Mouse (Mus musculus): ENCODE measurements at regions not wholly inside any gene's neighbourhood (a gene's known extent, or its start where the extent isn't known, plus 50 kb on each side); places are given as distances from the start of the nearest gene placed in this dataset.

- no peak for DNase-seq (ENCODE audit: low spot score in 2 of 2)
Measured at GRCm38 (mm10) chr16:50709727-50710126, 118.8 kb upstream of the Ccdc54 start.

GRCm38 (mm10) chr16:50707906-50708305 lies 117.0 kb upstream of the Ccdc54 start:
- no peak for DNase-seq (ENCODE audit: low spot score in 2 of 2)

- DNase-seq (ENCODE audit: low spot score in 2 of 2) = no peak
Measured at GRCm38 (mm10) chr16:50705921-50706320, 115.0 kb upstream of the Ccdc54 start.

- no peak for DNase-seq (ENCODE audit: low spot score in 2 of 2)
Measured at GRCm38 (mm10) chr16:50700811-50701517, 110.0 kb upstream of the Ccdc54 start.

DNA sequence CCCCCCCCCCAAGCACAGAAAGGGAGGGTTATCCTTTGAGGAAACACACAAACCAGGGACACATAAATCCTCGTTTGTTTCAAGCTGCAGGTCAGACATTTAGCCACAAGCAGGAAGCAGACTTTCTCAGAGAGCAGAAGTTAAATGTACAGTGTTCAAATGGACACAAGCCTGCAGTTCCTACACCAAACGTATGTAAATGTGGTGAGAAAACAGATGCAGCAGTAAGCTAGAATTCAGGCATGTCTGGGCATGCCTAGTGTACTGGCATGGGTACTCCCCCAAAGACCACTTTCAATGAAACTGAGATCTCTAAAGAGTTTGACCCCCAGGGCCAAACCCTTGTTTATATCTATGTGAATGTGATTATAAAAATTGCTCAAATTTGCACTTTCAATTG lies 109.2 kb upstream of the Ccdc54 start:
- DNase-seq (ENCODE audit: low spot score in 2 of 2) = no peak

DNA sequence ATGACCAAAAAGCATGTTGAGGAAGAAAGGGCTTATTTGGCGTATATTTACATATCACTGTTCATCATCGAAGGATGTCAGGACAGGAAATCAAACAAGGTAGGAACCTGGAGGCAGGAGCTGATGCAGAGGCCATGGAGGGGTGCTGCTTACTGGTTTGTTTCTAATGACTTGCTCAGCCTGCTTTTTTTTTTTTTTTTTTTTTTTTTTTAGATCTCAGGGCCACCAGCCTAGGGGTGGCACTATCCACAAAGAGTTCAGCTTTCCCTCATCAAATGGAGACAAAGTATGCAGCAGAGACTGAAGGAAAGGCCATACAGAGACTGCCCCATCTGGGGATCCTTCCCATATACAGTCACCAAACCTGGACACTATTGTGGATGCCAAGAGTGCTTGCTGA lies 106.8 kb upstream of the Ccdc54 start:
- DNase-seq (ENCODE audit: low spot score in 2 of 2) = no peak

- no peak for DNase-seq (ENCODE audit: low spot score in 2 of 2)
Measured at GRCm38 (mm10) chr16:50696052-50696451, 105.1 kb upstream of the Ccdc54 start.

GRCm38 (mm10) chr16:50694045-50694444 lies 103.1 kb upstream of the Ccdc54 start:
- no peak for DNase-seq (ENCODE audit: low spot score in 2 of 2)

GRCm38 (mm10) chr16:50690818-50691217 lies 99.9 kb upstream of the Ccdc54 start:
- DNase-seq (ENCODE audit: low spot score in 2 of 2) = no peak

- no peak for DNase-seq (ENCODE audit: low spot score in 2 of 2)
Measured at GRCm38 (mm10) chr16:50689525-50689924, 98.6 kb upstream of the Ccdc54 start.

- no peak for DNase-seq (ENCODE audit: low spot score in 2 of 2)
Measured at GRCm38 (mm10) chr16:50688818-50689506, 98.0 kb upstream of the Ccdc54 start.

DNA sequence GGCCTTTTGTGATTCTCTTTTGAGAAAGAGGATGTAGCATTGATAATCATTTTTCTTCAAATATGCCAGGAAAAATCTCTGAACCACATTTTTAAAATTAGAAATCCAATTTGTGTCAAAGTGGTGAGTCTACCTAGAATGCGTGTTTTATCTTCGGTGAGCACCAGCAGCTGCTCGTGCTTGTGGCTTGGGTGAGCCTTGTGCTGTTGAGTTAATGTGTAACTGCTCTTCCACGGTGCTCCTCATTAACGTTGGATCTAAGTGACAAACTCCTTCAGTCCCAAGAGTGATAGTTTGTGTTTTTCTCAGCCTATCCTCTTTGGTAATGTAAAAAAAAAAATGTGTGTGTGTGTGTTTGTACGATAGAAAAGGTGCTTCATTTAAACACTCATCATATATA lies 88.7 kb upstream of the Ccdc54 start:
- no peak for DNase-seq (ENCODE audit: low spot score in 2 of 2)

DNA sequence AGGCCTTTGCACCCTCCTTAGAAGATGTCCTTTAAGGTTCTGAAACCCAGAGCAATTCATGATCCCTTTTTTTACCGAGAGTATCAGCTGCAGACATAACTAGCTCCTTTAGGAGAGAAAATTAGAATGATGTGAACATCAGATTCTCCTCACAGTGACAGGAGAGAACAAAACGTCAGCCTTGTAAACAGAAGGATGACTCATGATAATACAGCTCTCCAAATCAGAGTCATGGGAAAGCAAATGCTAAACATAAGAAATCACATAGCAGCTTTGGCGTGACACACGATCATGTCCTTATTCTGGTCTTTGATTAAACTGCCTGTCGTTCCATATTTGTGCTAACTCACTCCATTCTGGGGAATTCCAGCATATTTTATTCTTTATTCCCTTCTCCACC lies 82.4 kb upstream of the Ccdc54 start:
- DNase-seq (ENCODE audit: low spot score in 2 of 2) = no peak

DNA sequence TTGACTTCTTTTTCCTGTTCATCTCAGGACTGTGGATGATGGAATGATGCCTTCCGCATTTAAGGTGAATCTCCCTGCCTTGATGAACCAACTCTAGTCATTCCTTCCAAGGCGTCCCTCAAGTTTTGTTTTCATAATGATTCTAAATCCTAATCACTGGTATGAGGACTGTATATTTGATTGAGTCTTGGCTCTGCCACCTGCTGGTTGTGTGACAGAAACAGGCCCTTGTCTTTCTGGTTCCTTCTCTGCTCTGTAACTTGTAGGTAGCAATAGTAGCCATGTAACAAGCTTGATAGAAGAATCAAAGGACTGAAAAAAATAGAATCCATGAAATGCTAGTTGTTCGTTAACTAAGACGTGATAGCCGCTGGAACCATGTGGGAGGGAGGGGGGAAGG lies 81.8 kb upstream of the Ccdc54 start:
- no peak for DNase-seq (ENCODE audit: low spot score in 2 of 2)

DNA sequence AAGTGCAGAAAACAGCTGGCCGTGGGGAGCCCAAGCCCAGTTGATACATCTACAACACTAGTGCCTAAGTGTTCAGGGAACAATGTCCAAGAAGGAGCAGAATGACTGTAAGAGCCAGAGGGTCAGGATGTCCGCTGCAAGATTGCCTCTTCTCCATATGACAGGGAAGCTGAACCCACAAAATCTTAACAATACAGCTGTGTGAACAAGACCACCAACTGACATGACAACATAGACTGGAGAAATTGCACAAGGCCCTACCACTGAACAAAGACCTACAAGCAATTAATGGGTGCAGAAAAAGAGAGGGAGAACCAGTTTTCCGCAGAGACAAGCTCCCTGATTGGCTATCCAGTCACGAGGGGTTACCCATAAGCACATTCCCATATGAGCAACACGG lies 80.2 kb upstream of the Ccdc54 start:
- DNase-seq (ENCODE audit: low spot score in 2 of 2) = no peak

GRCm38 (mm10) chr16:50664240-50664639 lies 73.3 kb upstream of the Ccdc54 start:
- no peak for DNase-seq (ENCODE audit: low spot score in 2 of 2)

All from frontal cortex, postnatal 14 days (tissue).